Mouse (Mus musculus): Measurements from ENCODE around the gene Palm2. TPM values are rescaled to one million over a fixed set of nuclear protein-coding genes. Genes with fewer than 3 reads are reported as not detected.

Palm2 gene
- total RNA-seq, 2 experiments from 2014 or later: 0.27 TPM; not detected in 1

GRCm38 (mm10) chr4:57611303-57612077 is 177.4 kb downstream of the Palm2 start:
- no peak for DNase-seq (ENCODE audit: low spot score)

DNA sequence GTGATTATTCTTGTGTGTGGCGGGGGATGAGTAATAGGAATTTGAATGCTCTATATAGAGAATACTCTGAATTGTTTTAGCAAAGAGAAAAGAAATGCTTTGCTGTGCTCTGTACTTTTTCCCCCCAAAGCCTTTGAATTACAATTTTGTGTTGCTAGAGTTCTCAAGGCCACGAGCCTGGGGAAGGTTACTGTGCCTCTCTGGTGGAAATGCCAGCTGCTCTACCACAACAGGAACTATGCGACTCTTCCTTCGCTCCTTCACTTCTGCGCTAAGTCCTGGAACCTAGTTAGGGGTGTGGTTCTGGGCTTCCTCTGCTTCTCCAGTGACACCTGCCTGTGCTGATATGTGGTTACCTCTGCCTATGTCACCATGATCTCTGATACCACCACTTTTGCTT is 178.7 kb downstream of the Palm2 start:
- DNase-seq (ENCODE audit: low spot score): no peak

GRCm38 (mm10) chr4:57614686-57615085 is 180.6 kb downstream of the Palm2 start:
- no peak for DNase-seq (ENCODE audit: low spot score)

GRCm38 (mm10) chr4:57618743-57619142 is 184.7 kb downstream of the Palm2 start:
- DNase-seq (ENCODE audit: low spot score): no peak

- no peak for DNase-seq (ENCODE audit: low spot score)
Measured at GRCm38 (mm10) chr4:57622816-57623215, 188.8 kb downstream of the Palm2 start.

- no peak for DNase-seq (ENCODE audit: low spot score)
Measured at GRCm38 (mm10) chr4:57624819-57625218, 190.8 kb downstream of the Palm2 start.

GRCm38 (mm10) chr4:57625306-57625705 is 191.3 kb downstream of the Palm2 start:
- no peak for DNase-seq (ENCODE audit: low spot score)

DNA sequence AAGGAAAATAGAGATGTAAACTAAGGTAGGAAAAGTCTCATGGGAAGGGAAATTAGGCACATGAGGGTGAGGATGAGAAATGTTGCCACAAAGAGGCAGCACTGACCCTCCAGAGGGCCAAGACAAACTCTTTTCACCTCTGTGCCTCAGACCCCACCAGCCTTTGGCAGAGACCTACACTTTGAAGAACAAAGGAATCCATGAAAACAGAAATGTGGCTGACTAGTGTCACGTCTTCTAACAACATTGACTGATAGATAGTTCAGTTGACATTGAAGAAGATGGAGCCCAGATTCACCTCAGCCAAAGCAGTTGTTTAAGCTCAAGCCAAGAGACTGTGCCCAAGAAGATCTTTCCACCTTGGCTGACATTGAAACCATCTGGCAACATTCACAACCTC is 191.7 kb downstream of the Palm2 start:
- DNase-seq (ENCODE audit: low spot score): no peak

DNA sequence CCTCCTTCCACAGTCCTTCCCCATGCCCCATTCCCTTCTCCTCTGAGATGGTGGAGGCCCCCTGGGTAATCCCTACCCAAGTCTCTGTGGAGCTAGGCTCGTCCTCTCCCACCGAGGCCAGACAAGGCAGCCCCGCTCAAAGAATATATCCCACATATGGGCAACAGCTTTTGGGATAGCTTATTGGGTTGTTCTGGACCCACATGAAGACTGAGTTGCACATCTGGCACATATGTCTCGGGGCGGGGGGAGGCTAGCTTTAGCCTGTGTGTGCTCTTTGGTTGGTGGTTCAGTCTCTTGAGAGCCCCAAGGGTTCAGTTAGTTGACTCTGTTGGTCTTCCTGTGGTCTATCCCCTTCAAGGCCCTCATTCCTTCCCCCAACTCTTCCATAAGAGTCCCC is 192.9 kb downstream of the Palm2 start:
- no peak for DNase-seq (ENCODE audit: low spot score)

DNA sequence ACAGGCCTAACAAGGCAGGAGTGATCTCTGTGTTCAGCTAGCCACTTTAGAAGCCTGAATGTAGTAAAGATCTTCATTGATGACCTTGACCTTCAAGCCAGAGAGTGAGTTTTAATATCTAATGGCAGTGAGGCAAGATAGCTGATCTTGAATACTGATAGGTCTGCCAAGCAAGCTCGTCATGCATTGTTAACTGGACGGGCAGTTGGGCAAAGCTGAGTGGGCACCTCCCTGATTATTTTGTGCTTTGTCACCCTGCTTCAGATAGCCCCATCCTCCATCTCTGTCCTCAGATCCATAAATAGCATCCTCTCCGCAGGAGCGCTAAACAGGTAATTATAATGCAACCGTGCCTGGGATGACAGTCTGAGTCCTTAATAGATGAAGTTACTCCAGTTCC is 198.3 kb downstream of the Palm2 start:
- DNase-seq (ENCODE audit: low spot score): no peak

DNA sequence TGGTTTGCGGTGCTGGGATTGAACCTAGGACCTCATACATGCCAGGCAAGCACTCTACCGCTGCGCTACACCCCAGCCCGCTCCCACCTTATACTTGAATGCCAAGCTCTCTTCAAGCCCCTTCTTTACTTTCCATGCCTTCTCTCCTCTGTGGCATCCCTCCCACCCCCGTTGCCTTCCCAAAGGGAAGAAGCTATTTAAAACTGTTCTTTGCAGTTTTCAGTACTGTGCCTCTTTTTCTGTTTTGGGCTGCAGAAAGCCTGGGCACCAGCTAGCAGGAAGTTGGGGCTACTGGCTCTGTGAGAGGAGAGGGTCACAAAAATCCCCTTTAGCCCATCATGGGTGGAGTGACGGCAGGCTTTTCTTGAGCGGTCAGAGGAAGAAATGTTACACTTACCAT is 199.0 kb downstream of the Palm2 start:
- DNase-seq (ENCODE audit: low spot score): no peak

GRCm38 (mm10) chr4:57634956-57635355 is 200.9 kb downstream of the Palm2 start:
- DNase-seq (ENCODE audit: low spot score): no peak

DNA sequence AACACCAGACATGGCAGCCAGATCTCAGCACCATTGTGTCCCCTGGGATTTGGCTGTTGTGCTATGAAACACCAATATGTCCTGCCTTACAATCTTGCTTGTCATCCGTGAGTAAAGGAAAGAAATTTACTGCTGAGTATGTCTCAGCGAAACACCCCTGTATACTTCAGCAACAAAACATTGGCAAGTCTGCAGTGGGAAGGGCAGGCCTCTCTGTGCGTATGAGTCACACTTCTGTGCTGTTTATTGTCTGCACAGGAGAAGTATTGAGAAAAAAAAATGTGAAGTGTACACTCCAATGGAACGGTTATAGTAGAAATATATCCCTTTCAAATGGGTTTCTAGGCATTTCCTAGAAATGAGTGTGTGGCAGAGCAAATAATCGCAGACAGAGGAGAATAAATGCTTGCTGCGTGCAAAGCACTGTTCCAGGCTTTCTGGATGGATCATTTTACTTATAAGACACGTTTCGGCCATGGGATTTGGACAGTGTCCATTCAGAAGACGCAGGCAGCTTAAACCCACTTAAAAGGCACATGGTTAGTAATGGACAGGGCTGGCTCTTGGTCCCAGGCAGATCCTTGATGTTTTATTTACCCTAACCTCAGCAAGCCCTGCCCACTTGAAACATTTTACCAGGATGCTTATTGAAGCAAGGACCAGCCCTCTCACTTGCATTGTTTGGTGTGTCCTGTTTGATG is 202.9 kb downstream of the Palm2 start:
- no peak for DNase-seq (ENCODE audit: low spot score)

DNA sequence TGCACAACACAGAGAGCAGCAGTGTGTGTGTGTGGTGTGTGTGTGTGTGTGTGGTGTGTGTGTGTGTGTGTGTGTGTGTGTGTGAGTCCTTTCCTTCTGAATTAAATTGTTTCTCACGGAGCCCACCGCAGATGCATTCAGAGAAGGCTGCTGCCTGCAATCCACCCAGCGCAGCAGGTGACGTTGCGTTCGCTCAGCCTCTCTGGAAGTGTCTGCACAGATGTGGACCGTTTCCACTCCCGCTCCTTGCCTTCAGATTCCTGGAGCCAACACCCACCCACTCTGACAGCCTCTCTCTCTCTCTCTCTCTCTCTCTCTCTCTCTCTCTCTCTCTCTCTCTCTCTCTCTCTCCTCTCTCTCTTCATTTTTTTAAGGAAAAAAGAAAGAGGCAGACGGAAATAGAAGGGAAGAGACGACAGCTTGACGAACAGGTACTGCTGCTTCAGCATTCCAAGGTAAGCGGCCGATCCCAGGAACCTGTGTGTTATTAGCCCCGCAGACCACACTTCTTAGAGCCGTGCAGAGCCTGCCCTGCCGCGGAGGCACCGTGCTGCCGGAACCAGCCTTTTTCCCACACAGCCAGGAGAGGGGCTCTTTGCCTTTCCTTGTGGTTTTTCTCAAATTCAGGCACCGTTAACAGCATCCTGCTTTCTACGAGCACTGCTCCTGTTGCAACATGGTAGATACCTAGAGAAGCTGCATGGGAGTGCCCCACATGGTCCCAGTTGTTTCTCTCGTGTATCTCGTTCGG is 203.8 kb downstream of the Palm2 start:
- no peak for DNase-seq (ENCODE audit: low spot score)

GRCm38 (mm10) chr4:57638941-57639340 is 204.9 kb downstream of the Palm2 start:
- DNase-seq (ENCODE audit: low spot score): no peak

DNA sequence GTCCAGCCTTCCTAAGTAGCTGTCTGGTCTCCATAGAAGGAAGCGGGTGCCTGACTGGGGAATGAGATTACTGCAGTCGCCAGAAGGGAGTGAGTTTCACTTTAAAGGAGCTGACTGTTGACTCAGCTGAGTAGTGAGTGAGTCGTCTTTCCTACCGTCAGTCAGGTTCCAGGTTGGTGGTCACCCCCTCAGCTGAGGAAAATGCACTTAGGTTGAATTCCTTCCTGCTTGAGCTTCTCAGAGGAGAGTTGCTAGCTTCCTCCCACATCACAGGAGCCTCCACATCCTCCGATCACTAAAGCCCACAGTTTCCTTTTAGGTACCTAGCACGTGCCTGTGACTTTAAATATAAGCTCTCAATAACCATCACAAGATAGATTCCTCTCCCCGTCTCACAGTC is 206.2 kb downstream of the Palm2 start:
- no peak for DNase-seq (ENCODE audit: low spot score)

- DNase-seq (ENCODE audit: low spot score): no peak
Measured at GRCm38 (mm10) chr4:57640971-57641370, 206.9 kb downstream of the Palm2 start.

GRCm38 (mm10) chr4:57650994-57651393 is 216.9 kb downstream of the Palm2 start:
- no peak for DNase-seq (ENCODE audit: low spot score)

DNA sequence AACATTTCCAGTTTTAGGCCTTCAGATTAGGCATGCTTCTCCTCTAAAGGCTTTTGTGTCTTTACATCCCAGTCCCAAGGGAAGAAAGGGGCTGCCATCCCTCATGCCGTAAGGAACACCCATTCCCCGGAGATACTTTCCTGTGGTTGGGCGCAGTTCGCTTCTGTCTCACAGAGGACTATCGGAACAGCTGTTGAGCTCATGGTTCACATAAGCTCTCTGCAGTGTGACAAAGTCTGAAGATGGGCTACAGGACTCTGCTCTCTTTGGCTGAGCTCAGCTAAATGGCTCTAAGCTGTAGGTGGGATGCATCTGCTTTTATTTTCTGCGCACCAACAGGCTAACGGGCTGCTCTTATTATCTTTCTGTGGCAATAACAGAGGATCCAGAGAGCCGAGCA is 217.5 kb downstream of the Palm2 start:
- no peak for DNase-seq (ENCODE audit: low spot score)

- no peak for DNase-seq (ENCODE audit: low spot score)
Measured at GRCm38 (mm10) chr4:57652185-57652904, 218.3 kb downstream of the Palm2 start.

DNA sequence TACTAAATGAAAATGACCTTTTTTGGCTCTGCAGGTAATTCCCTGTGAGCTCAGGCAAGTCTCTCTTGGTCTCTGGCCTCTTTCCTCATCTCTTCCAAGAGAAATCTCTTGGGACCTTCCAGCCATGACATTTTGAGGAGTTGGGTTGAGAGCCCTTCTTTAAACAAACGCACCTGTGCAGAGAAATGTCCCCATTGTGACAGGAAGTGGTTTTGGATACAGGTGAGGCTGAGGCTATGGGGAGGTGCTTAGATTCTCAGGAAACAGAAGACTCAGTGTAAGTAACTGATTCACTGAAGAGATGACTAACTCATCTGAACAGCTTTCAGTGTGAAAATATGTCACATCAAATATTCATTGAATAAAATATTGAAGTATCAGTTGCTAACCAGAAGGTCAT is 221.9 kb downstream of the Palm2 start:
- DNase-seq (ENCODE audit: low spot score): no peak

DNA sequence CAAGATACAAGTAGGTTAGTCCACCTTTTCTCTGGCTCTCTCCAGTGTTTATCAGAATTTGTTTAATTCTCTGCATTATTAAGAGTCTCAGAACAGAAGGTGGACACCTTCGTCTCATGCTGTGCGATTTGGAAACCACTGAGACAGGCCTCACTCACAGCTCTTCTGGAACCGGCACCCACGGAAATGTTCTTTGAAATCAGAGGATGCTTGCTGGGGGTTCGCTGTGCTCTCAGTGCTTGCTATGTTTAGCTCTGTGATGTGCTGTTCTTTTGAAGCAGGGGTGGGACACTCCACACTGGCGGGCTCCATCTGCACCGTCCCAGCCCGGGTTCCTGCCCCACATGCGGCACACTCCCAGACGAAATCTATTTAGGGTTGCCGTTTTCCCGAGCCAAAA is 222.3 kb downstream of the Palm2 start:
- DNase-seq (ENCODE audit: low spot score): no peak

All from gastrocnemius, adult 18-20 months (tissue).